Mouse (Mus musculus): ENCODE measurements around the gene Acads. TPM values are rescaled to one million over a fixed set of nuclear protein-coding genes. Genes with fewer than 3 reads are reported as not detected.
"Not testable (repeated sequence)": the region's sequence is repeated elsewhere in the genome, so short reads cannot be mapped to it uniquely, and the experiment has no call there.

The Acads gene
- polyA plus RNA-seq (2015; fragmentation: Nextera tagmentation; extraction: Ambion mirVana): 21.0 and 25.1 TPM in 2 replicates

- Histone ChIP-seq H3K27me3 (no peaks in the 10 kb centered on the region), H3K4me2 (replicated peaks) (peak within 1 kb of the TSS; percentile 79), H3K4me3 (replicated peaks) (peak within 1 kb of the TSS; percentile 66), H3K4me1 (replicated peaks) (peaks cover 14% of the 10 kb centered on the region), H3K9me3 (no peaks in the 10 kb centered on the region), H3K36me3 (peaks cover 45% of the 10 kb centered on the region), H3K27ac (peak within 1 kb of the TSS; percentile 30; the same call in 1 of the 2 replicates), H3K9ac (replicated peaks) (peak within 1 kb of the TSS; percentile 81)
- WGBS: under 1% methylated on average over 34 of the region's 39 CpGs
- peak; percentile 91 for ATAC-seq
Observed at GRCm38 (mm10) chr5:115118961-115119570, at the start of gene Acads. TSS of gene Acads (minus strand) at chr5:115119346.

- H3K4me1 ChIP-seq (replicated peaks): peaks cover 6% of the 10 kb centered on the region; the same call in 1 of the 2 replicates
- no peak overlapping the region for H3K4me2 ChIP-seq (replicated peaks)
- no peak for ATAC-seq
- no peaks in the 10 kb centered on the region for H3K36me3 ChIP-seq
- H3K9me3 ChIP-seq: no peaks in the 10 kb centered on the region
- 85% methylated on average over 6 of the region's 6 CpGs for WGBS
- H3K27ac ChIP-seq: no peak overlapping the region
- H3K27me3 ChIP-seq: no peaks in the 10 kb centered on the region
- H3K9ac ChIP-seq (replicated peaks): 0 out of 2 replicates have a peak overlapping the region, but pooled peaks have one; percentile 32
- H3K4me3 ChIP-seq (replicated peaks): no peak overlapping the region
Observed at GRCm38 (mm10) chr5:115167396-115167795, 48.2 kb upstream of the Acads start.

GRCm38 (mm10) chr5:115166815-115167194 lies 47.7 kb upstream of the Acads start:
- no peak overlapping the region for H3K9ac ChIP-seq (replicated peaks)
- no peaks in the 10 kb centered on the region for H3K9me3 ChIP-seq
- H3K4me1 ChIP-seq (replicated peaks): peaks cover 6% of the 10 kb centered on the region; the same call in 1 of the 2 replicates
- WGBS: 83% methylated on average over 7 of the region's 7 CpGs
- H3K27me3 ChIP-seq: no peaks in the 10 kb centered on the region
- no peak overlapping the region for H3K4me2 ChIP-seq (replicated peaks)
- H3K27ac ChIP-seq: no peak overlapping the region; the same call in 1 of the 2 replicates
- no peak for ATAC-seq
- no peaks in the 10 kb centered on the region for H3K36me3 ChIP-seq
- no peak overlapping the region for H3K4me3 ChIP-seq (replicated peaks)

GRCm38 (mm10) chr5:115165895-115166814 lies 47.0 kb upstream of the Acads start:
- Histone ChIP-seq H3K27ac (peak overlapping the region; percentile 70), H3K9me3 (no peaks in the 10 kb centered on the region), H3K36me3 (no peaks in the 10 kb centered on the region), H3K4me2 (replicated peaks) (no peak overlapping the region), H3K9ac (replicated peaks) (no peak overlapping the region), H3K4me3 (replicated peaks) (no peak overlapping the region), H3K27me3 (no peaks in the 10 kb centered on the region), H3K4me1 (replicated peaks) (peaks cover 6% of the 10 kb centered on the region; the same call in 1 of the 2 replicates)
- ATAC-seq: peak; percentile 58
- WGBS: 42% methylated on average over 11 of the region's 11 CpGs

GRCm38 (mm10) chr5:115165351-115165750 lies 46.2 kb upstream of the Acads start:
- no peak for ATAC-seq
- WGBS: 67% methylated on average over 9 of the region's 9 CpGs
- no peak overlapping the region for H3K4me2 ChIP-seq (replicated peaks)
- no peak overlapping the region for H3K27ac ChIP-seq
- H3K9me3 ChIP-seq: no peaks in the 10 kb centered on the region
- H3K4me1 ChIP-seq (replicated peaks): peaks cover 6% of the 10 kb centered on the region; the same call in 1 of the 2 replicates
- H3K9ac ChIP-seq (replicated peaks): no peak overlapping the region
- no peaks in the 10 kb centered on the region for H3K36me3 ChIP-seq
- H3K27me3 ChIP-seq: no peaks in the 10 kb centered on the region
- H3K4me3 ChIP-seq (replicated peaks): no peak overlapping the region

GRCm38 (mm10) chr5:115164446-115164845 lies 45.3 kb upstream of the Acads start:
- H3K9ac ChIP-seq (replicated peaks); ATAC-seq; H3K27ac ChIP-seq: not testable (repeated sequence)

GRCm38 (mm10) chr5:115163563-115163962 lies 44.4 kb upstream of the Acads start:
- no peak overlapping the region for H3K27ac ChIP-seq
- 39% methylated on average over 8 of the region's 8 CpGs for WGBS

More at GRCm38 (mm10) chr5:115164446-115164845, 45.3 kb upstream of the Acads start:
- WGBS: 80% methylated on average over 4 of the region's 4 CpGs
- H3K4me1 ChIP-seq (replicated peaks); H3K9me3 ChIP-seq; H3K27me3 ChIP-seq; H3K4me2 ChIP-seq (replicated peaks); H3K36me3 ChIP-seq; H3K4me3 ChIP-seq (replicated peaks): not testable (repeated sequence)

GRCm38 (mm10) chr5:115161940-115162279 lies 42.8 kb upstream of the Acads start:
- not testable (repeated sequence) for H3K4me3 ChIP-seq (replicated peaks); H3K27ac ChIP-seq; H3K4me2 ChIP-seq (replicated peaks); H3K9me3 ChIP-seq; H3K9ac ChIP-seq (replicated peaks); ATAC-seq; H3K36me3 ChIP-seq; H3K27me3 ChIP-seq
- H3K4me1 ChIP-seq (replicated peaks): peaks cover 11% of the 10 kb centered on the region
- WGBS: no CpG with 5 or more reads among the region's 1 CpGs

More at GRCm38 (mm10) chr5:115163563-115163962, 44.4 kb upstream of the Acads start:
- H3K9me3 ChIP-seq: no peaks in the 10 kb centered on the region
- ATAC-seq: no peak
- no peaks in the 10 kb centered on the region for H3K27me3 ChIP-seq
- H3K4me1 ChIP-seq (replicated peaks): peaks cover 4% of the 10 kb centered on the region
- no peak overlapping the region for H3K4me3 ChIP-seq (replicated peaks)
- H3K4me2 ChIP-seq (replicated peaks): no peak overlapping the region
- H3K36me3 ChIP-seq: no peaks in the 10 kb centered on the region
- no peak overlapping the region for H3K9ac ChIP-seq (replicated peaks)

- H3K36me3 ChIP-seq: no peaks in the 10 kb centered on the region
- peaks cover 17% of the 10 kb centered on the region for H3K4me1 ChIP-seq (replicated peaks)
- H3K4me3 ChIP-seq (replicated peaks): no peak overlapping the region
- ATAC-seq: no peak
- H3K9me3 ChIP-seq: no peaks in the 10 kb centered on the region
- no peak overlapping the region for H3K4me2 ChIP-seq (replicated peaks)
- H3K27ac ChIP-seq: no peak overlapping the region
- H3K9ac ChIP-seq (replicated peaks): no peak overlapping the region
- WGBS: 61% methylated on average over 13 of the region's 13 CpGs
- no peaks in the 10 kb centered on the region for H3K27me3 ChIP-seq
Observed at GRCm38 (mm10) chr5:115161064-115161939, 42.2 kb upstream of the Acads start.

- no peak for ATAC-seq
- WGBS: 79% methylated on average over 6 of the region's 6 CpGs
Observed at GRCm38 (mm10) chr5:115160655-115161054, 41.5 kb upstream of the Acads start.

GRCm38 (mm10) chr5:115159165-115159564 lies 40.0 kb upstream of the Acads start:
- Histone ChIP-seq H3K9ac (replicated peaks) (peak overlapping the region; percentile 76), H3K27ac (peak overlapping the region; percentile 98), H3K9me3 (no peaks in the 10 kb centered on the region), H3K27me3 (no peaks in the 10 kb centered on the region), H3K36me3 (no peaks in the 10 kb centered on the region), H3K4me1 (replicated peaks) (peaks cover 38% of the 10 kb centered on the region), H3K4me2 (replicated peaks) (peak overlapping the region; percentile 96), H3K4me3 (replicated peaks) (peak overlapping the region; percentile 93)
- ATAC-seq: no peak
- WGBS: 31% methylated on average over 12 of the region's 12 CpGs

More at GRCm38 (mm10) chr5:115160655-115161054, 41.5 kb upstream of the Acads start:
- H3K9me3 ChIP-seq: no peaks in the 10 kb centered on the region
- H3K27ac ChIP-seq: no peak overlapping the region
- H3K4me3 ChIP-seq (replicated peaks): no peak overlapping the region
- H3K36me3 ChIP-seq: no peaks in the 10 kb centered on the region
- H3K9ac ChIP-seq (replicated peaks): no peak overlapping the region
- H3K27me3 ChIP-seq: no peaks in the 10 kb centered on the region
- H3K4me2 ChIP-seq (replicated peaks): no peak overlapping the region
- peaks cover 23% of the 10 kb centered on the region for H3K4me1 ChIP-seq (replicated peaks)
